Mouse (Mus musculus): ENCODE data around the gene Cars2.
"Not testable (repeated sequence)": the region's sequence is repeated elsewhere in the genome, so short reads cannot be mapped to it uniquely, and the experiment has no call there.

Gene Cars2

GRCm38 (mm10) chr8:11473072-11473471, 77.5 kb downstream of the Cars2 start:
- DNase-seq (ENCODE audit: low read depth), result no peak

DNA sequence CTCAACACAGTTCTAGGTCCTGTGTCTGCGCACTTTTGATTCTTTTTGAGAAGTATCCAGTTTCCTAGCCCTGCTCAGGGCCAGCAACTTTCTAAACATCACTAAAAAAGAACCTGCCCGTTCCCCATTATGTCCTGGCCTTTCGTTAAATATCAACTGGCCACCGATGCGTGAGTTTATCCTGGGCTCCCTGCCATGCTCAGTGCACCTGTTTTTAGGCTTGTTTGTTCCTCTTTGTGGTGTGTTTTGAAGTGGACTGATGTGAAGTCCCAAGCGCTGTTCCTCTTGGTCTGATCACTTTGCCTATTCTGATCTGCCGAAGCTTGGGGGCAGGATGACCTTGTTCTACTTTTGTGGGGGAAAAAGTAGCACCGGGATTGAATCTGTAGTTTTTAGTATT, 79.3 kb downstream of the Cars2 start:
- no peak for DNase-seq (ENCODE audit: low read depth)

GRCm38 (mm10) chr8:11470694-11471093, 79.9 kb downstream of the Cars2 start:
- DNase-seq (ENCODE audit: low read depth), result no peak

DNA sequence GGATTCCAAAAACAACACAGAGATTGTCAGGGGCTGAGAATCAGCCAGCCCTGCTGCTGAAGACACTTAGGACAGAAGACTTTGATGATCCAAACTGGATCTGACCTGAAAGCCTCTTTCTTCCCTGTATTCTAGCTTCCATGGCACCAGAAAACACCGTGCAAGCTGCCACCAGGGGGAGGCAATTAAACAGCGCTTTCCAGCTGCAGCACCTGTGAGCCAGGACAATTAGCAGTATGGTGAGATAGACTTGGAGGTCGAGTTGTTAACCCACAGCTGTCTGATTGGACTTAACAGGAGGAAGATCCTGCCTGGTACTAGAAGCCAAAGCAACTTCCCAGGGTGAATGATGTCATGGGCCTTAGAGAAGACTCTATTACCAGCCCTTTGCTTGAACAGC, 81.5 kb downstream of the Cars2 start:
- peak; percentile 38 for DNase-seq (ENCODE audit: low read depth)

DNA sequence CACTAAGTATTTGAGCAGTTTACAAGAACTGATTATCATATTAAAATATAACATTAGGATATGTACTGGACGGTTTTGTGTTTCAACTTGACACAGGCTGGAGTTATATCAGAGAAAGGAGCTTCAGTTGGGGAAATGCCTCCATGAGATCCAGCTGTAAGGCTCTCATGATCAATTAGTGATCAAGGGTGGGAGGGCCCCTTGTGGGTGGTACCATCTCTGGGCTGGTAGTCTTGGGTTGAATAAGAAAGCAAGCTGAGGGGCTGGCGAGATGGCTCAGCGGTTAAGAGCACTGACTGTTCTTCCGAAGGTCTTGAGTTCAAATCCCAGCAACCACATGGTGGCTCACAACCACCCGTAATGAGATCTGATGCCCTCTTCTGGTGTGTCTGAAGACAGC, 84.1 kb downstream of the Cars2 start:
- not testable (repeated sequence) for DNase-seq (ENCODE audit: low read depth)

- no peak for DNase-seq (ENCODE audit: low read depth)
Measured at GRCm38 (mm10) chr8:11465619-11466018, 85.0 kb downstream of the Cars2 start.

GRCm38 (mm10) chr8:11464707-11464964, 85.9 kb downstream of the Cars2 start:
- no peak for DNase-seq (ENCODE audit: low read depth)

Measured in induced T-regulatory cell, adult 2 months (primary cell).